Mouse (Mus musculus): ENCODE measurements at regions not wholly inside any gene's neighbourhood (a gene's known extent, or its start where the extent isn't known, plus 50 kb on each side); places are given as distances from the start of the nearest gene placed in this dataset.

DNA sequence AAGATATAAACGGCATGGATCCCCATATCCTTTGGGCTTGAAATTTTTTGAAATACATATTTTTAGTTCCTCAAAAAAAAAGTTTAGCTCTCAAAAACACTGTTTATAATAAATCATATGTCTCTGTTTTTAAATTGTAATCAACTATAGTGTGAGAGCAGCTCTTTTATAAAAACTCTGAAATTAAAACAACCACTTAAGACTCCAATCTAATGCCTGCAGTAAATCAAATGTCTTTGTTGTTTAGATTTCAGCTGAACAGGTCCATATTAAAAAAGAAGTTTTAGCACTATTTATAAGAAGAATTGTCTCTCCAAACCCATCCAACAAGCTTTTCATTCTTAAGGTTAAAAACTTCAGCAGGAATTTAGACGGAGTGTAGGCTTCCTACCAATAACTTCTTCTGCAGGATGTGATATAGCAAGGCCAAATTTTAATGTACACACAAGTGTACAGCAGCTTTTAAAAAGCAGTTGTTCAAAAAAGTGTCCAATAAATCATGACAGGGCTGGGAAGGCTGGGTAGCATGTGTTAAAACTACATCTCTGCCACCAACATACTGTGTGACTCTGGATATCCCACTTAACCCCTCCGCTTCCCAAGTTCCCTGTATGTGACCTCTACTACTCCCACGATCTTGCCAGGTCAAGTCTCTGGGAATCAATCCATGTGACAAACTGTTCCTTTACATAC is 160.6 kb upstream of the Paip1 start:
- DNase-seq (ENCODE audit: low spot score in 2 of 2), result no peak

GRCm38 (mm10) chr13:119268301-119268675 is 160.1 kb upstream of the Paip1 start:
- DNase-seq (ENCODE audit: low spot score in 2 of 2), result no peak

- DNase-seq (ENCODE audit: low spot score in 2 of 2), result no peak
Observed at GRCm38 (mm10) chr13:119275500-119275899, 152.9 kb upstream of the Paip1 start.

- no peak for DNase-seq (ENCODE audit: low spot score in 2 of 2)
Observed at GRCm38 (mm10) chr13:119277308-119277948, 151.0 kb upstream of the Paip1 start.

- DNase-seq (ENCODE audit: low spot score in 2 of 2), result no peak
Observed at GRCm38 (mm10) chr13:119279449-119279848, 149.0 kb upstream of the Paip1 start.

- no peak for DNase-seq (ENCODE audit: low spot score in 2 of 2)
Observed at GRCm38 (mm10) chr13:119280622-119281021, 147.8 kb upstream of the Paip1 start.

DNA sequence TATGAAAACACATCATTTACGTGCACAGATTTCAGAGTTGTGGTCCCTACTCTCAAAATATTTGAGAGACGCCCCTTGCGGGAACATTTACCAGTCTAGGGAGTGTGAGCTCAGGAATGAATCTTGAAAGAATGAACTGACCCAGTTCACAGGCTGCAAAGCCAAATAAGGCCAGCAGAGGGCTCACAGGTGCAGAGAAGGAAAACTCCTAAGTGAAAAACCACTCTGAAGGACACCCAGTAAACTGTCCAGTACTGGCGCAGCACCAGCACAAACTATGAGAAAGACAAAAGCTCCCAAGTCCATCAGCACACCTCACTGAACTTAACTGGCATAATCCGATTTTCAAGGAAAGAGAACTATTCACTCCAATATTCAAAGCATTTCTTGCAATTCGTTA is 145.0 kb upstream of the Paip1 start:
- DNase-seq (ENCODE audit: low spot score in 2 of 2), result peak; percentile 49 to 71

DNA sequence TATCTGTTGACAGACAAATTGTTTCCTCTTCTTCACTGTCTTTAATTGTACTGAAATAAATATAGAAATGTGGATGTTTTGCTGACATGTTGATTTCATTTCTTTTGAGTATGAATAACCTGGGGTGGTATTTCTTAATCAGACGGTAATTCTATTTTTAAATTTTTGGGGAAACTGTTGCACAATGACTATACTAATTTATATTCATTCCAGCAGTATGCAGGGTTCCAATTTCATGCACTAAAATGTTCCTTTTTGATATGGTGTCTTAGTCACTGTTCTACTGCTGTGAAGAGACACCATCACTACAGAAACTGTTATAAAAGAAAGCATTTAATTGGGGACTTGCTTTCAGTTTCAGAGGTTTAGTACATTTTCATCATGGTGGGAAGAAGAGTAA is 119.2 kb upstream of the Paip1 start:
- DNase-seq (ENCODE audit: low spot score in 2 of 2), result no peak

DNA sequence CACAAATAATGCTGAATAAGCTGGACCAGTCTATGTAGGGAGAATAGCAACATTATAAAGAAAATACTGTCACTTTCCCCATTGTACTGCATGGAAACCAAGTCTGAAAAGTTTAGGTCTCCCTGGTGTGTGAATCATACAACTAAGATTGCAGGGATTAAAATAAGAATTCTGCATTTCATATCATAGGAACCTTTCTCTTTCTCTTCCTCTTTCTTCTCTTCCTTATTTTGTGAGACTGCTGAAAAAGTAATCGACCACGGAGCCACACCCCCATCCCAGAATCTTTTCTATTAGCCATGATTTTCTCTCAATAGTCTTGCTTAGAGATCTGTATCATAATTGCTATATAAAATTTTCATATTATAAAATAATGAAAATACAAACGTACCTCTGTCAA is 118.4 kb upstream of the Paip1 start:
- no peak for DNase-seq (ENCODE audit: low spot score in 2 of 2)

GRCm38 (mm10) chr13:119314356-119314755 is 114.0 kb upstream of the Paip1 start:
- no peak for DNase-seq (ENCODE audit: low spot score in 2 of 2)

DNA sequence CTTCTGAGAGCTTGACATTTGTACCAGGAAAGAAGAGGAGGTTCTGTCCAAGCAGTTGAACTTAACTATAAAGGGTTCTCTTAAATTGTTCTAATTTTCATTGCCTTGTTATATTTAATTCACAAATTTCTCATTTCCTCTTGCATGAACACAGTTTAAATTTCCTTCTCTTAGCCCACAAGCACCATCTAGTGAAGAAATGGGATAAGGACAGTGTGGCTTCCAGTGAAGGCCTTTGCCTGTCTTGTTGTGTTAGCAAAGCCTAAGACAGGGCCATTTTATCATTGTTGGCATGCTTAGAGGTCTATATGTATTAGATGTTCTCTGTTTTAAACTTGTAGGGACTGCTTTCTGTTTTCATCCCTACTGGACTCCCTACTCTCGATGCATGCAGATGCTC is 110.0 kb upstream of the Paip1 start:
- no peak for DNase-seq (ENCODE audit: low spot score in 2 of 2)

- no peak for DNase-seq (ENCODE audit: low spot score in 2 of 2)
Observed at GRCm38 (mm10) chr13:119325510-119325909, 102.9 kb upstream of the Paip1 start.

DNA sequence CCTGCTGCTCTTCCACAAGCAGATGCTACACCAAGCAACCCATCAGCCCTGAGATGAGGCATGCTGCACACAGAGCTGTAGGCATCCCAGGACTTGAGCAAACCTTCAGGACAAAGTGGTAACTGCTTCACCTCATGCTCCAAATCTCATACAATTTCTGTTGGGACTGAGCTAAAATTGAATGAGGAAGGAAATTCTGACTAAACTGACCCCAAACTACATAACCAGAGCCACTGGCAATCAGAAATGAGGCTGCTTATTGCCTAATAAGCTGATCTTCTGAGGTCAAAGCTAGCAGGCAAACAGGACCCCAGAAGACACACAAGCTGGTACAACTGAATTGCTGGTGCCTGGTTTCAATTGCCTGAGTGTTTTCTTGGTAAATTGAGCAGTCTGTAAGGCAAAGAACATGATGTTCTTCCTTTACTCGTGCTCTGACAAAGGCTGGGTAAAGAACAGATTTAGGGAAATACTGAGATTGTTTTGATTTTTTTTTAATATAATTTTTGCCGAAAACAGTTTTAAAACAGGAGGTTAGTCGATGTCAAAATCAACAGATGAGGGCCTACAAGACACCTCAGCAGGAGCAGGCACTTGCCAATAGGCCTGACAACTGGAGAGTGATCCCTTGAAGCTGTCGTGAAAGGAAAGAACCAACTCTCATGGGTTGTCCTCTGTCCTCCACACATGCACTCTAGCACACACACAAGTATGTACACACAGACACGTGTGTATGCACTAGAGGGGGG is 101.3 kb upstream of the Paip1 start:
- DNase-seq (ENCODE audit: low spot score in 2 of 2), result no peak

- DNase-seq (ENCODE audit: low spot score in 2 of 2), result no peak
Observed at GRCm38 (mm10) chr13:119328731-119329130, 99.7 kb upstream of the Paip1 start.

DNA sequence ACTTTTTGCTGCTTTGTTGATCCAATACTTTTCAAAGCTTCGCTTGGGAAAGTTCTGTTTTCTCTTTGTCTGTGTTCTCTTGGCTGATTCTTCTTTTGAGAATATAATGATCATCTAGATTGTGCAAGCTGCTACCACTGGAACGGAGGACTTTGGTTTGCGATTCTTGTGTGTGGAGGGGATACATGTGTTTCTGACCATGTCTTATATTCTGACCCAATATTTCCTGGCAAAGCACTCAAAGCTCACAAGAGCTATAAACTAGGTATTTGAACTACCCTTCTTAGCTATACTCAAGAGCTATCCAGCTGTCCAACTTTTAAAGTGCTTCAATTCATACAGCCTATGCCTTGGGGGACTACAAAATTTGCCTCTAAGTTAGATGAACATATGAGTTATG is 96.6 kb upstream of the Paip1 start:
- DNase-seq (ENCODE audit: low spot score in 2 of 2), result no peak

- DNase-seq (ENCODE audit: low spot score in 2 of 2), result no peak
Observed at GRCm38 (mm10) chr13:119333915-119334314, 94.5 kb upstream of the Paip1 start.

DNA sequence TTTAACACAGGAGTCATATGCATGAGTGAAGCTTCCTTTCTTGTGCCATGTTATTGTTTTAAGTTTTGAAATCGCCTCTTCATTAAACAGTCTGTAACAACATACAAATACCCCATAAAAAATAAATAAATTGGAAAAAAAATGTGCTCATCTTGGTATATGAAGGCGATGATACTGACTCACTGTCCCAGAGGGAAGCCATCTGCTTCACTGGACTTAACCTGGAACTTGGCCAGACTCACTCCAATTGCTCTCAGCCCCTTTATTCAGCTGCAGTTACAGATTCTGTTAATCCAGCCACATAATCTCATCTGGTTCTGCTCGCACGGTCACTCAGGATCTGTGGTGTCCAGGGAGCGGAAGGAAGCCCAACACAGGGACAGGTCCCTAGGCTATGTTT is 90.5 kb upstream of the Paip1 start:
- DNase-seq (ENCODE audit: low spot score in 2 of 2), result no peak

- no peak for DNase-seq (ENCODE audit: low spot score in 2 of 2)
Observed at GRCm38 (mm10) chr13:119339016-119339415, 89.4 kb upstream of the Paip1 start.

DNA sequence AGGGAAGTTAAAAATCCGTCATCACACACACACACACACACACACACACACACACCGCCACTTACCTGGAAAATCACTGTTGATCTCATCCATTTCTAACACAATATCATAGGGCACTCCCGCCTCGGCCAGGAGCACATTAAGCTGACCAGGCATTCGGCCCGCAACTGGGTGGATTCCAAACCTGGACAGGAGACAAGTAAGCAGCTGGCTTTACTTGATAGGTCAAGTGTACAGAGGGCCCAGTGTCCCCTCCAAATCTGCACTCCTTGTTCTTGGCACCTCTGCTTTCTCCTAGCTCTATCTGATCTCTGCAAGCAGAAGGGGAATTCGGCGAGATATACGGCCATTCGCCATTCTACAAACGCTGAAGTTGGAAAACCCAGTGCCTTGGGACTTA is 88.6 kb upstream of the Paip1 start:
- DNase-seq (ENCODE audit: low spot score in 2 of 2), result no peak

GRCm38 (mm10) chr13:119341833-119342232 is 86.6 kb upstream of the Paip1 start:
- peak in 1 of 2 experiments; percentile 22 for DNase-seq (ENCODE audit: low spot score in 2 of 2)

GRCm38 (mm10) chr13:119342761-119343160 is 85.6 kb upstream of the Paip1 start:
- DNase-seq (ENCODE audit: low spot score in 2 of 2), result no peak

DNA sequence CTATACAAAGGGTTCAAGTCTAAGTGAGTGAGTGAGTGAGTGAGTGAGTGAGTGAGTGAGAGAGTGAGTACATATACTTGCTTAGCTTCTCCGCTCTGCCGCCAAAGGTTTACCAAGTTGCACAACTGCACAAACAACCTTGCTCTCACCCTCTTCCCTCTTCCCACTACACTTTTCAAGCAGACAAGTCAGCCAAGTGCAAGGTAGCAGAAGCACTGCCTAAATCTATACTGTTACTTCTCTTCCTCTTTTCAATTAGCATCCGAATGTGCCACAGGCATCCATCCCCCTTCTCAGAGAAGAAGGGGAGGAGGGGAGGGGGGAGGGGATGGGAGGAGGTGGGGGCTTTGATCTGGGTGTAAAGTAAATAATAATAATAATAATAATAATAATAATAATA is 80.4 kb upstream of the Paip1 start:
- DNase-seq (ENCODE audit: low spot score in 2 of 2), result no peak

DNA sequence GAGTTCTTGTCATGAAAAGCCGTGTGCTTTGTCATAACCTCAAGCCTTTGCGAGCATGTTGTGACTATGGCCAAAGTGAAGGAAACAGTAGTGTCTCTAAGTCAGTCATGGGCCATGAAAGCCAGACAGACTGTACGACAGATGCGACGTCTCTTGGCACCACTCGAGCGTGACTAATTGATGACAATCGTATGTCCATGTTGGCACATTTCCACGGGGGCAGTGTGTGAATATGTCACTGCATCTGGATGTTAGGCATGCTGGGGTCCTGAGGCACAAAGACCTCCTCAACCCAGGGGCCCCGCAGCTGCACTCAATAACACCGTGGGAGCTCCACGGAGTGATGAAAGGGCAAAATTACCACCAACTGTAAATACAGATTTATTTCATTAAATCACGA is 77.1 kb upstream of the Paip1 start:
- DNase-seq (ENCODE audit: low spot score in 2 of 2), result no peak
